Mouse (Mus musculus): ENCODE measurements around the gene Prex1. TPM values are rescaled to one million over a fixed set of nuclear protein-coding genes. Genes with fewer than 3 reads are reported as not detected.

The Prex1 gene
- total RNA-seq, 2 experiments from 2014 or later = 76.6 to 86.9 TPM

DNA sequence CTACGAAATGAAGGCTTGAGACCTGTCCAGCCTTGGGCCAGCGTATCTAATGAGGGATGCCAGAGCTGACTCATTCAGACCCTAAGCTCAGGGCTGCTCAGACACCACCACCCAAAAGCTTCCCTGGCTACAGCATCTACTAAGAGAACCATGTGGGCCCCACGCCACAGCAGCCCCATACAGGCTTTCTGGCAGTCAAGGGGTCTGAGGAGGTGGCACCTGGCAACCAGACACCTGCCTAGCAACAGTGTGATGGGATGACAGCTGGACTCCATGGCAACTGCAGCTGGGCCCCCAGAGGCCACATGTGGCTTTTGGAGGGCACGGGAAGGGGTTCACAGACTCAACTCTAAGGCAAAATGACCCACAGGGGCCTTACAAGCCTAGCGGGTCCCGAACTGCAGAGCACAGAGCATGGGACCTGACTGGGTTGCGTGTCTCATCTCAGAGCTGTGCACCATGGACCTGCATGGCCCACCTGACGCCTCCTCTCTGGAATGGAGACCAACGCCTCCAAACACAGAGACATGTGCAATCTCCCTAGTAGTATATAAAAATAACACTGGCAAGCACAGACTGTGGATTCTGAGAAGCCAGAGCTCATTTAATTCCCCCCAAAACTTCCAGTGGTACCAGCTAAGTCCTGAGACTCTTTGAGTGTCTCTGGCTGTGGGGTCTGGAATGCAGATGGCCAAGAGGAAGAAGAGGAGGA lies 50.2 kb downstream of the Prex1 start:
- peak in 1 of 2 experiments; percentile 57 for DNase-seq (ENCODE audit: low spot score in 2 of 2)

DNA sequence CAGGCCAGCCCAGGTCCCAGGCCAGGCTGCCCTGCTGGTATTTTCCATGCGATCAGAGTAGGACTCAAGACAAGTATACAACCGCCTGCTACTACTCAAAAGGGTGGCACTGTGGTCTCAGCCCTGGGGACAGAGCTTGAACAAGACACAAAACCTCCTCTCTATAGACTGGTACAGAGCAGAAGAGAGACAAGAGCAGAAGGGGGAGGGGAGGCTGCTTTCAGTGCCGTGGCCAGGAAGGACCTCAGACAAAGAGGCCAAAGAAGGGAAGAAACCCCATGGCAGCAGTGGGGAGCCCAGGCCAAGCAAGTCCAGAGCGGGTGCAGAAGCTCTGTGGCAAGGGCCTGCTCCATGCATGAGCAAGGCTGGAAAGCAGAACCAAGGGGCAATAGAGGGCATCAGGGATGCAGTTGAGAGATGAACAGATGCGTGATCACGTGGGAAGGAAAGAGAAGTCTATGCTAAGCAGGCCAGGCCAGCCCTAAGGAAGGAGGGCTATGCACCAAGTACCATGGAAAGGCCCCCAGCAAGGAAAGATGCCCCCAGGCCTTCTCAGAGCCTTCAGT lies 51.0 kb downstream of the Prex1 start:
- no peak for DNase-seq (ENCODE audit: low spot score in 2 of 2)

DNA sequence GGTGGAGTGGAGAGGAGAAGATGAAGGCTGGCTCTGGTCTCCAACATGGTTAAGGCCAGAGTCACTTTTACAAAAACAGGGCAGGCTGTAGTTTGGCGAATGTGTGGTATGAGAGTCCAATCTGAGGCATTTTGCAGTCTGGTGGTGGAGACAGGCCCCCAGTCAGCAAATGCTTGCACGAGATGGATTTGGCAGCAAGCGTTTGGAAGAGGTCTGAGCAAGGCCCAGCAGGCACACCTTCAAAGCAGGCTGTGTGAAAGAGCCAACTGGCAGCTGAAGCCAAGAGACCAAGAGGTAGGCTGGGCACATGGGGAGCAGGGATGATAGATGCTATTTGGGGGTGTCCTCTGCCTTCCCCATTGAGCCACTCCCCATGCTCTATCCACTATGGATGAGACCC lies 51.7 kb downstream of the Prex1 start:
- DNase-seq (ENCODE audit: low spot score in 2 of 2) = no peak

DNA sequence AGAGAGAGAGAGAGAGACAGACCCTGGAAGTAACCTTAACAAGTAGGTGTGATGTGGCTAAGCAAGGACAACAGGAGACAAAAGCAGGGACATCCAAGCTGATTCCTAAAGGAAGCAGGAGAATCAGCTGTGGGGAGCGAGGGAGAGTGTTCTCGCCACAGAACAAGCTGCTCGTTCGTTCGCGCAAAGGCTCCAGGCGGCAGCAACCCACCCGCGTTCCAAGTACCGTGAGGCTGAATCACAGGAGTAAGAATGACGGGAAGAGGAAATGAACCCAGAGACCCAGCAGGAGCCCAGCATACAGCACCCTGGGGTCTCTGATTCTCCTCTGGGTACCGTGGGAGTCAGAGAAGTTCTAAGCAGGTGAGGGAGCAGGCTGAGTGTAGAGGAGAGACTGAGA lies 52.1 kb downstream of the Prex1 start:
- DNase-seq (ENCODE audit: low spot score in 2 of 2) = no peak

DNA sequence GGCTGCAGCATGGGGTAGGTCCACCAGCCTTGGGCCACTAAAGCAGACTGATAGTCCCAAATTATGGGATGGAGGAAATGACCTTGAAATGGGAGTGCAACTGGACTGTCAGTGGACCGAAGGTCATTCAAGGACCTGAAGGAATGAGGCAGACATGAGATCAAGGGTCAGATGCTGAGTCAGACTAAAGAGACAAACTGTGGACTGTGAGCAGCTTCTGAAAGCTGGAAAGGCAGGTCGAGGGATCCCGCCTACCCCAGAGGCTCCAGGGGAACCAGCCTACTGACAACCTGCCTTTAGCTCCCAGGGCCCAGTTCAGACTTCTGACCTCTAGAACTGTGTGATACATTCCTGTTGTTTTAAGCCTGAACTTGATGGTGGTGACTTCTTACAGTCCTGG lies 55.3 kb downstream of the Prex1 start:
- DNase-seq (ENCODE audit: low spot score in 2 of 2) = no peak

DNA sequence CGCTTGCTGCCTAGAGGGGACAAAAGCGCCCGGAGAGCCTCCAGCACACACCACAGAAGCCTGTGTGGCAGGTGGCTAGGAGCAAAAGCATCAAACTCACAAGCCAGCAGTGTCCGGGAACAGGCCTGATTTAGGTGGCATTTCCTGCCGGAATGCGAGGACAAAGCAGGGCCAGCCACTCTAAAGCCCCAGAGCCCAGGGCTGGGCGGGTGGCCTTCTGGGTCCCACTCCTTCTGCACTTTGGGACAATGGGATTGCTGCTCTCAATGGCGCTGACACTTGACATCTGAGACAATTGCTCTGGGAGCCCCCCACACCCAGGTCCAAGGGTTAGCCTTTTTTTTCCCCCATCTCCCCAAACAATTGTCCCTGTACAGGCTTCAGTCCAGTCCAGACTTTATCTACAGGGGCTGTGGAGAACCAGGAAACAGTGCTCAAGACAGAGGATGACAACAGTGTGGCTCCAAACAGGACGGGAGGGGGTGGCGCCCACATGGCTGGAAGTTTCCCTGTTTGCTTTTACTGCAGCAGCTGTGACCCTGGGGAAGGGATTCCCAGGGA lies 56.1 kb downstream of the Prex1 start:
- DNase-seq (ENCODE audit: low spot score in 2 of 2) = no peak

DNA sequence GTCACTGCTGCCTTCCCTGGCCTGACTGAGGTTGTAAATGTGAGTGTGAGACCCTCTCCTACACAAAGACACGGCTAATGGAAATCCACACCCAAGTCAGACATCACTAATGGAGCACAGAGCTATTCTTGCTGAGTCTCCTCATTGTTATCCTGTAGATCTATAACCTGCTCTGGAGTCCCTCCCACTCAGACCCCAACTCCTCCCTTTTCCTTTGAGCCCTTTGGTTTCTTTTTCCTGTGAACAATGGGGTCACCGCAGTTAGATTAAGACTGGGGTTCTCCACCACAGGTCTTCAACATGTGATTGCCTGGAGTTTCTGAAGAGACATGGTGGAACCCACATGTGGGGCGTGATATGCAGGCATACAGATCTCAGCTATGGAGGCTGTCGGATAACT lies 57.0 kb downstream of the Prex1 start:
- no peak for DNase-seq (ENCODE audit: low spot score in 2 of 2)

DNA sequence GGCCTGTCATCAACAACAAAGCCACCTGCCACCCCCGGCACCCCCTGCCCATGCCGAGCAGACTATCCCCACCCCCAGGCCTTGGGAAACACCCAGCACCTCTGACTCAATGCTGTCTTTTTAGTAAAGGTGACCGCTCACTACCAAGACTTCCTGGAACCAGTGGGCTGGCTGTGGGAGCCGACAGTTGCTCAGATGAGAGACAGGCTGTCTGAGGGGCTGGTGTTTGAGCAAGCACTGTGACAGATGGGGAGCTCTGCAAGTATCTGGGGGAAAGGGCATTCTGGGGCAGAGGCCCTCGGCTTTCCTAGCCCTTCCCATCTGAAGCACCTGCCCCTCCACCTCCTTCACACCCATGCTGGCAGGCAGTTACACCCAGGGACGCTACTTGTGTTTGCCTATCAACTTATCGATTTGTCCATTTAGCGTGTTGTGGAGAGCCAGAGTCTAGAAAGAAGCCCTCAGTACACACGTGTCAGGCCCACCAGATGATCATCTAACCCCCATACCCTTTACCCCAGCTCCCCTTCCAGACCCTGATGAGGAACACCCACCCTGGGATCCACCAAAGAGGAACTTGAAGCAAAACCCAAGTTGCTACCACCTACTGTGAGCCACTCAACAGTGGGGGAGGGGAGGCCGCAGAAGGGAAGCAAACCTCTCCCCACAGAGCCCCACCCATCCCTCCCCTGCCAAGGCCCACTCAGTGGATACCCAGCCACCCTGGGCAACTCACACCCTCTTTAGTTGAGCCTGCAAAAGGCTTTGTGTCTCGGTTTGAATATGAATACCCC lies 57.7 kb downstream of the Prex1 start:
- DNase-seq (ENCODE audit: low spot score in 2 of 2) = no peak

DNA sequence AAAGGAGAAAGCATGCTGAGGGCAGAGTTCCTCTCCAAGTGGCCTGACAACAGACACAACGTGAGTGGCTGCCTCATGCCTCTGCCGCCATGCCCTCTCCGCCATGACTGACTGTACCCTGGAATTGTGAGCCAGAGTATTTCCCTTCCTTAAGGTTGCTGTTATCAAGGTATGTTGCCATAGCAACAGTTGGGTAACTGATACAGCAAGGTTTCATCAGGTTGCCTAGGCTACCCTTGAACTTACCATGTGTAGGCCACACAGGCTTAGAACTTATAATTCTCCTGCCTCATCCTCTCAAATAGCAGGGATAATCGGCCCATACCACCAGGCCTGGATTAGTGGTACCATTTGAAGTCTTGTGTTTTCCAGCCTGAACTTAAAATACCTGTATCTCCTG lies 58.3 kb downstream of the Prex1 start:
- DNase-seq (ENCODE audit: low spot score in 2 of 2) = no peak

DNA sequence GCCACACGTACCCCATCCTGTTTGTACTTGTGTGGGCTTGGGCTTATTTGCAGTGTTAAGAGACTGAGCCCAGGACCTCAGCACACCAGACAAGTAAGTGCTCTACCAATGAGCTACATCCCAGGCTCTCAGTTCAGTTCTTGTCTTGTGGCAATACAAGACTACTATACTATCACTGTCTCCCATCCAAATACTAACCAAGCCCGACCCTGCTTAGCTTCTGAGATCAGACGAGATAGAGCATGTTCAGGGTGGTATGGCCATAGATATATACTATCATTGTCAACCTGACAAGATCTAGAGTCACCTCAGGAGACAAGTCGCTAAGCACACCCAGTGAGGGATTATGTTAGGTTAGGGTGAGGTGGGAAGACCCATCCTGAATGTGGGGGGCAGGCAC lies 58.8 kb downstream of the Prex1 start:
- DNase-seq (ENCODE audit: low spot score in 2 of 2) = no peak

DNA sequence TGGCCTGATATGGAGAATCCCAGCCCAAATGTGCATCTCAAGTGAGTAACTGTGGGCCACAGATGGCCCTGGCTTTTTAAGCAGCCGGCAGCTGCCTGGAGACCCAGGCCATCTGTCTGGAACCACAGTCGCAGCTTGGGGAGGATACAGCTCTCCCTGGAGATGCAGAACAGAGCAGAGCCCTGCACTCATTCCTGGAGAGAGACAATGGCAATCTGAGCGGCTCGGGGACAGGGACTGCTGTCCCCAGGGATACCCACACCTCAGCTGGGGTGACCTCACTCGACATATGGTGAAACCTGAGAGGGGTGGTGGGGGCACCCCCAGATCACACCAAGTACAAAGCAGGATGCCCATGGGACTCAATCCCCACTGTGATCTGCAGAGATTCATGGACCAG lies 60.1 kb downstream of the Prex1 start:
- no peak for DNase-seq (ENCODE audit: low spot score in 2 of 2)

DNA sequence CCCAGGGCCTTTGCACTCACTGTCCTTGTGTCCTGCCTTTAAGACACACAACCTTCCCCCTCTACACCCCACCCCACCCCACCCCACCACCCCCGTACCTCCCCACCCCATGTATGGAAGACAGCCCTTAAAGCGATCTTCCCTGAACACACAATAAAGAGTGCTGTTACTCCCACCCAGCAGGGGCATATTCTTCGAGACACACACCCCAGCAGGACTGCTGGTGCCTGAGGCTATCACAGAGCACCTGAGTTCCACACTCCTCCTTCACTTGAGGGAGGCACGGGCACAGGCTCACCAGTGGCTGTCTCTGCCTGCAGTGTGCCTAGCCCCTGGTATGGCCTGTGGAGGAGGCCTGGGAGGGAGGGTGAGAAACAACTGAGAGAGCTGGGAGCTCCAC lies 61.0 kb downstream of the Prex1 start:
- DNase-seq (ENCODE audit: low spot score in 2 of 2) = no peak

DNA sequence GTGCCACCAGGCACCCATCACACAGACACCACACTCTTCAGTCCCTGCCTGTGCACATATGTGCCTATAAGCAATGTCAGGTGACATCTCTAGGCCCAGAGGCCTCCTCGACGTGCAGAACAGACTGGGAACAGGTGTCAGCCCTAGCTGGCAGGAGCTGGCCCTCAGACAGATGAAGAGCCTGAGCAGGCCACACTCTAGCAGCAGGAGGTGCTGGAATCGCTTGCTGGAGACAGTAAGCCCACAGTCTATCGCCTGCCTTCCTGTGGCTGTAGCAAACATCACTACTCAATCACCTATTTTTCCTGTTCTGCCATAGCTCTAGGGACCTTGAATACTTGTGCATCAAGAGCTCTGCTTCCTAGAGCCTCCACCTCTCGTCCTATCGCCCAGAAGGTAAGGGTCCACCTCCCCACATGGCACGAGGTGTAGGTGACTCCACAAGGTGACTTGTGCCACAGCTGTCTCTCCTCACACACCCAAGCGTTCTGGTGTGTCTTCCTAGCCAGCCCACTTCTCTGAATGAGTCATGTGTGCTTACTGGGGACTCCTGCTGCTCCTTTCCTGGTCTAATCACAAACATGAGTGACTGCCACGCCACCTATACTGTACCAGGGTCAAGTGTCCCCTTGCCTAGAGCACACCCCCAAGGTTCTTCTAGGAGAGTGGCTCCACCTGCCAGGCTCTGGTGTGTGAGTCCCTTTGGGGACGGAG lies 62.2 kb downstream of the Prex1 start:
- no peak for DNase-seq (ENCODE audit: low spot score in 2 of 2)

DNA sequence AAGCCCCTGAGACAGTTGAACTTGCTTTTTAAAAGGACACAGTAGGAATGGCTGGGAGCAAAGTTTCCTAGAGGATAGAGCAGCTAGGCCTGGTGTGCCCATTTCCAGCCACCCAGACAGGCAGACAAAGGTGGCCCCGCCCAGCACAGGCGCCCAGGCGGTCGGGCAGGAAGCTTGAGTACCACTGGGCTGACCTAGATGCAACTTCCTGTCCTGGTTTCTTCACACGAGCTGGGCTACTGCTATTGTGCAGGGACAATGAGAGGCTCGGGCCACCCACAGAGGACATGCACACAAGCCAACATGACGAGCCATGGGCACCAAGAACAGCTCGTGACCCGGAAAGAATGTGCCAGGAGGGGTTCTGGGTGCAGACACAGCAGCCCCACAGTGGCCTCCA lies 63.2 kb downstream of the Prex1 start:
- no peak for DNase-seq (ENCODE audit: low spot score in 2 of 2)

DNA sequence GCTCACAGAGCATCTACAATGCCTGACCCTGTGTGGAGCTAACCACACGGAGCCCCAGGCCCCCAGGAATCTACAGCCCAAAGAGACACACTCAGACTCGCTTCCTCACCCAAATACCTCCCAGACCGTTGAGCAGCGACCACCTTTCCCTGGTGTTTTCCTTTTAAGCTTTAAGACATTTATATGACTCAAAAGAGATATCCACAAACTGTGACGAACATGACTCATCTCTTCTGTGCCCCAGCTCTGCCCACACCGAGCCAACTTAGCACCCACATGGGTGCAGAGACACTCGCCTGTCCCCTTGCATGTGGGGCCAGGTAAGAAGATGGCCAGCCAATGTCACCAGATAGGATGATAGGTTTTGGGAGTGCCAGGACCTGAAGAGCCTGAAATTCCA lies 66.4 kb downstream of the Prex1 start:
- DNase-seq (ENCODE audit: low spot score in 2 of 2) = no peak

DNA sequence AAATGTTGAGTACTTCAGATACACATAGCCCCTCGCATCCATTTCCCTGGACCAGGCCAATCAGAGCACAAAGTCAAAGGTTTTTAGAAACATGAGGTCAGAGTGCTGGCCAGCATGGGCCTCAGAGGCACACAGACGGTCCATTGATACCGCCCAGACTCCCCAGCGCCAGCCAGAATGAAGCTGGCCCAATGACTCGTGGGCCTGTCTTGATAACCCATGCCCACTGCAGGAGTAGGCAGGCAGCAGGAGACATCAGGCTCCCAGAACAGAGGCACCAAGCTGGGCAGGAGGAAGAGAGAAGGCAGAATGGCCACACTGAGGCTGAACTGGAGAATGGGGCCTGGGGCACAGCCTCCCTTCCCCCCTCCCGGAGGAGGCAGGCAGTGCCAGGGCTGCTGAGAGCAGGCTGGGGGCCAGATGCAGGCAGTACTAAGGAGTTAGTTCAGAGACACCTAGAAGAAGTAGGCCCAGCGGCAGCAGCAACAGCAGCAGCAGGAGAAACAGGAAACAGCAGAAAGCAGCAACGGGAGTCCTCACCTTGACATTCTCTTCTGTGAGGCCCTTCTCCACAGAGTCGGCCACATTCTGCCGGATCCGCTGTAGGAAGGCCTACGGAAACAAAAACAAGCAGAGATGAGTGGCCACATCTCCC lies 67.1 kb downstream of the Prex1 start:
- DNase-seq (ENCODE audit: low spot score in 2 of 2) = peak in 1 of 2 experiments; percentile 36

DNA sequence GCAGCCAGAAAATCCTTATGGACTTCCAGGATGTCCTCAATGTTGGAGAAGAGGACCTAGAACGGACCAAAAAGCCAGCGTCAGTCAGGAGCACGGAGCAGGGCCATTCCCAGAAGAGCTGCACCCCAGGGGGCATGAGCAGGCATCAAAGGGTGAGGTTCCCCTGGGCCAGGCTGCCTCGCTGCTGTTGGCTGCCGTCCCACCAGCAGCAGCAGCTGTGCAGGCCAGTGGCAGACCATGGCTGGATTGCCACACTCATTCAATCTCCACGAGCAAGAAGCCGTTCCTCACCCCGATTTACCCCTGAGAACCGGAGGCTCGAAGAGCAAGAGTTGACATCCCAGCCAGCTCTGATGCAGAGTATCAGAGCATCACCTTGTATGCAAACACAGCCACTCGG lies 68.8 kb downstream of the Prex1 start:
- DNase-seq (ENCODE audit: low spot score in 2 of 2) = no peak

DNA sequence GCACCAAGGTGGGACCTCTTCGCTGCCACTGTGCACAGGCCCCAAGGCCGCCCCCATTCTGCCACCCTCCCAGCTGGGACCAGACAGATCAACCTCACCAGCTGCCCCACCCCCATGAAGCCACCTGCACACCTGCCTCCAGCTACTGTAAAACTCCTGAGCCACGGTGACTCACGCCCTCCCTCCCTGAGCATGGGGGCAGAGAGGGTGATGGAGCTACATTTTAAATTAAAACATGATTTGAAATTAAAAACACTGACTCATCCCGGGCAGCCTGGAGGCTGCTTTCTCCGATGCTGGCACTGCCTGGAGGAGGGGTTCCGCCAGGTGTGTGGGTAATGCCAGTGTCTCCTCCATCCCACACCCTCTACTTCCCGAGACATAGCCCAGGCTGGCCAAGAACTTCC lies 71.0 kb downstream of the Prex1 start:
- no peak for DNase-seq (ENCODE audit: low spot score in 2 of 2)

DNA sequence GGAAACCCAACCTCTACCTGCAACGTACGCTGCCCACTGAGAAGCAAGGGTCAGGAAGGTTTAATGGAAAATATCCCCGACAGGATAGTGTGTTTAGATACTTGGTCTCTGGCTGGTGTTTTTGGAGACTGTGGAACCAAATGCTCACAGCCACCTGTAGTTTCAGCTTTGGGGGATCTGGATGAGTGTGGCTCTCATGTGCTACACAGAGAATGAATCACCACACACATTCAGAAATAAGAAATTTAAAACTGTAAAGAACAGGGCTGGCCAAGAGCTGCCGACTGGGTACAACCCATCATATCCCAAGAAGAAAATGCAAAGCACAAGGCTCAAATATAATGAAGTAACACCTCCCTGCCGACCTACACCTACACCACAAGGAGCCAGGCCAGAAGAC lies 73.9 kb downstream of the Prex1 start:
- no peak for DNase-seq (ENCODE audit: low spot score in 2 of 2)

DNA sequence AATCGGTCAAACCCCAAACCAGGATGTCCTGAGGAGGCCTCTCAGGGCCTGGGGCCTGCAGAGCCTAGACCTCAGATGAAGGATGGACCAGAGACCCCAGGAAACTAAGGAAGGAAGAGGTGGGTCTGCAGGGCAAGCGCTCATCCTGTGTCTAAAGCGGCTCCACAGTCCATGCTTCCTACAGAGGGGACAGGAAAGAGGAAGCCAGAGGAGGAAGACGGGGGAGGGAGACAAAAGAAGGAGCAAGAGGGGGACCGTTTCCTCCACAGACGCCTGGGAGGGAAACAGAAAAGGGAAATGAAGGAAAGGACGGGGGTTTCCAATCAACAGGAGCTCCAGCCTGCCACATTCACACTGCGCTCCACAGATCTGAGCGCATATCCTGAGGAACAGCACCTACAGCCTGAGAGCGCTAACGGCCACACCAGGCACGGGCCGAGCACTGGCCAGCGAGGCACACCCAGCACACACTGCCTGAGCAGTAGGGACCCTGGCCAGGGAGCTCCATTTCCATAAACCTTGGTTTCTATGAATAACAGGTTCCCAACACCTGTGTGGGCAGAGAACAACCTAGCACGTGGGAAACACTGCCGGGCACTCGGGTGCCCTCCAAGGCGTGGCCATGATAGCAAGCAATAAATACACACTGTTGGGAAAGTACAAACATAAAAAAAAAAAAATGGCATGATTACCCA lies 74.5 kb downstream of the Prex1 start:
- DNase-seq (ENCODE audit: low spot score in 2 of 2) = no peak
